Mouse (Mus musculus): Measurements from ENCODE around the gene Tmem110.

- TF ChIP-seq CTCF (conservative IDR thresholded peaks at IDR 0.05; ENCODE audit: insufficient read depth, insufficient read length, low read depth, low read length), result no peak
- no peak for TF ChIP-seq POLR2A (IDR thresholded peaks at IDR 0.05; ENCODE audit: low read depth, low read length)
These were observed 32.5 kb upstream of the Tmem110 start for GRCm38 (mm10) chr14:30792871-30793270.

All from kidney, adult 2 months (tissue).